Mouse (Mus musculus): ENCODE results near the gene Tex264.
A peak's percentile ranks its signal among the peaks of the same experiment; 100 is the strongest.
"Not testable (repeated sequence)": the region's sequence is repeated elsewhere in the genome, so short reads cannot be mapped to it uniquely, and the experiment has no call there.

Gene Tex264

DNA sequence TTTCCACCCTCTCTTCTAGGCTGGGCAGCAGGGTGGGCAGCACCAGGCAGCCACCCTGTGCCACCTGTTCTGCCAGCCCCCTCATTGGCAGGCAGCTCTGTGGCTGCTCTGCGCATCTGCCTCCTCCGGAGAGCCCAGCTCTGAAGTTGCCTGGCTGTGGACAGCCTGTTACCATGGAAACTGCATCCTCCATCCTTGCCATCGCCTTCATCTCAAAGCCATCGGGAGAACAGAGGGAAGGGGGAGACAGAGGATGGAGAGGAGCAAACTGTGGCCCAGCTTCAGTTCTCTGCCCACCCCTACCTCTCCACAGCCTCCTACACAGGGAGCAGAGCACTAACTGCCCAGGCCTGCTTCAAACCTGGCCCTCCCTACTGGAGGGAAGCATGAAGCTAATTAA is 21.3 kb downstream of the Tex264 start:
- DNase-seq (ENCODE audit: low read depth, low spot score): no peak

DNA sequence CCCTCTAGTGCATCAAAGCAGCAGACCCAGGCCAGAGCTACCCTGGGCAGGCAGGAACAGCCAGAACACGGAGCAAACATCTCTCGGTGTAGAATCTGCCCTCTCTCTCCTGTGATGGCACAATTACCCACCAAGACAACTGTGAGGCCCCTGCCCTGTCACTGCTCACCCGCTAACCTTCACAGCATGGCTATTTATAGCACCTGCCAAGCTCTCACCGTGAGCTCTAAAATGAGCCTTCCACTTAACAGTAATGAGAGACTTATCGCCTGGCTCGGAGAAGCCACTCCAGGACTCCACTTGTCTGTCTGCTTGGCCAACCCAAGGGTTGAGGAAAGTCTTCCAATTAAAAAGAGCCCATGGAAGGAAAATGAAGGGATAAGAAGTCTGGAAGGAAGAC is 22.5 kb downstream of the Tex264 start:
- no peak for DNase-seq (ENCODE audit: low read depth, low spot score)

DNA sequence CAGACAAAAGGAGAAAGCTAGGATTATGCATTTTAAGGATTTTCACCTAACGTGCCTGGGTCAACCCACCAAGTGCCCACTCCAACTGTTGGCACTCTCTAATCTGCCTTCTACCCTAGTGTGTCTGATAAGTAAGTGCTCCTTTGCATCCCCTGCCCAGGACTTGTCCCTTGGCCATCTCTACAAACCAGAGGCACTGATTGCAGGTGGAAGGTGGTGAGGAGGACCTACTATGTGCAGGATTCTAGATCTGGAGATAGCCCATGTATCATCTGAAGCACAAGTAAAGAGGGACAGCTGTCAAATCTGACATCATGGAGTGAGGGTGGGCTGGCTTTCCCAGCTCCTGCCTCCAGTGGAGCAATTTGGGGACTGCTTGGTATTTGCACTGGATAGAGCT is 25.8 kb downstream of the Tex264 start:
- no peak for DNase-seq (ENCODE audit: low read depth, low spot score)

DNA sequence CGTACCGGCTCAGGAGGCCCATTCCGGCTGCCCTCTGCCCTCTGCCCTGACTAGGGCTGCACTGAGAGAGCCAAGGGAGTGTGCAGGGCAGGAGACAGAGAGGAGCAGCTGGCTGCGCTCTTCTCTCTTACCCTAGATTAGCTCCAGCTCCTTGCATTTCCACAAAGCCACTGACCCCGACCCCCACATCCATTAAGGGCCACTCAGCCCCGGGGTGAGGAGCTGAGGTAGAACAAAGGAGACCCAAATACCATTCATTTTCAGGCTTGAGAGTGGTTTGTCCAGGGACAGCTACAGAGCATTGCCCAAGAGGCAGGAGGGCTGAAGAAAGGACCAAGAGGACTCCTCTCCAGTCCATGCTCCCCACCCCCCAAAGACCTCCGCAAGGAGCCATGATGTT is 26.3 kb downstream of the Tex264 start:
- DNase-seq (ENCODE audit: low read depth, low spot score): no peak

DNA sequence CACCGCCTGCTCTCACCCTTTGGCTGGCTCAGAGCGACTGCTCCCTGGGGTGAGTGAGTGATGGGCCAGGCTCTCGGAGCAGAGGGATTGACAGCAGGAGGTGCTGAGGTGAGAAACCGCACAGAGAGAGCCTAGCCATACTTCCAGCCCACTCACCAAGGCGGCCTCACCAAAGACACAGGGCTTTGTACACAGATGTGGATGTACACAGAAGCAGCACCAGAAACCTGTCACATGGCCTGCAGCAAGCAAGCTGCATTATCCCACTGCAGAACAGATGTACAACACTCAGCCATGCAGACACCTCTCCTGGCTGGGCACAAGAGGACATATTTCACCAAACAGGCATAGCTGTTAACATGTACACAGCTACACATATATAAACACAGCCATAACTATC is 28.1 kb downstream of the Tex264 start:
- no peak for DNase-seq (ENCODE audit: low read depth, low spot score)

DNA sequence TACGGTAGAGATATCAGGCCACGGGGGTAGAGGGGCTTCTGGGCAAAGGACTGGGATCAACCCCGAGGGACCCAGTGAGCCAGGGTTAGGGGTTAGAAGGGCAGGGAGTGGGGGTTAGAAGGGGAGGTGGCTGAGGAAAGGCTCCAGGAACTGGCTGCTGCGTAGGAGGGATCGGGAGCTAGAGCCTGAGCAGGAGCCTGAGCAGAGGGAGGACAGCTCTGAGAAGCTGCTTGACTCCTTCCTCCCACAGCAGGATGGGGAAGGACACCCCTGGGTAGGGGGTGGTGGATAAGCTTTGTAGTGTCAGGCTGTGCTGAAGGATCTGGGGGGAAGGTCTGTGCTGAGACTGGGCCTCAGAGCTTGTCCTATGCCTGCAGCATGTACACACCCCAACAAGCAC is 28.9 kb downstream of the Tex264 start:
- no peak for DNase-seq (ENCODE audit: low read depth, low spot score)

DNA sequence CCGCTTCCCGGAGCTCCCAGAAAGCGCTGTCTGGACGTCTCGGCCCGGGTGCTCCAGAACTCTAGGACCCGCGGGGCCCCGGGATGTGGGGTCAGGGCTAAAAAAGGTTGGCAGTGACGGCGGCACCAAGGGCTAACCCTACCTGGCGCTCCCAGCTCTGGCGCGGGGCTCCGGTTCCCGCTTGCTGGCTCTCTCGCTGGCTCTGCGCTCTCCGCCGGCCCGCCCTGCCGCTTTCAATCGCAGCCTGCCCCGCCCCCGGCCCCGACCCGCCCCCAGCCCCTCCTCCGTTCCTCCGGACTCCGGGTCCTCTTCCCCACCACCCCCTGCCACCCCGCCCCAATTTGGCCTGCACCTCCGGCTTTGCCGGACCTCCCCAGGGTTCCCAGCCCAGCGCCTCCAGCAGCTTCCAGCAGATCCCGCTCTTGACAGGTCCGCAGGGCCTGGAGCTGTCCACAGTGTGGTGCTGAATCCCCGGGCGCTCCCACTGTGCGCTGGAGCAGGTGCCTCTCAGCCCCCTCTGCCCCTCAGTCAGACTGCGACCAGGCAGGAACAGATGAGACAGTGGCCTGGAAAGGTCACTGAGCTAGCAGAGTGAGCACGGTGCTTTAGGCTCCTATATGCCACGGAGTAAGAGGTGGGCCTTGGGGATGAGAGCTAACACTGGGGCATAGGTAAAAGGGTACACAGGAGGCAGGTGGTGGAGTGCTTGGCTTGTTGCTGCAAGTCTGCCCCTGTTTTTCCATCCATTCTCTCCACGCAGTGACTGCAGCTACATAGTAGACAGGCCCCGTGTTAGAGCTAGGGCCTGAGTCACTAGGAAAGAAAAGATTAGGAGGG is 29.6 kb downstream of the Tex264 start, which contains the start of gene Grm2:
Gene Grm2, minus strand, starts transcription at position 199 of the 837 bp plus-strand sequence.
- peak; percentile 89 for DNase-seq (ENCODE audit: low read depth, low spot score)

DNA sequence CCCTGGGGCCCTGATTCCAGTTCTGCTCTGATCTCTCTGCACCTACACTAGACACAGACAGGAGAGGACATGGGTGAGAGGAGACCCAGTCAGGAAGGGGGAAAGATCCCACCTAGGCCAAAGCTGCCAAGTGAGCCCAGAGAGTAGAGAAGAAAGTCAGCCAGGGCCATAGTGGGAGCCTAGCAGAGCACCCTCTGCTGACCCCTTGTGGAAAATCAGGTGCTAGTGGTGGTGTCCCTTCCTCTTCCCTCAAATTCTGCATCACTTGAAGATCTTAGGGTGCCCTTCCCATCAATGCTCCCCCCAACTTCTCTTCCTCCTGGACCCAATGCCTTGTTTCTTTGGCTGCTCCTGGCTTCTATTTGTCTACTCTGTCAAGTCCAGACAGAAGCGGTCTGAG is 33.0 kb downstream of the Tex264 start:
- no peak for DNase-seq (ENCODE audit: low read depth, low spot score)

DNA sequence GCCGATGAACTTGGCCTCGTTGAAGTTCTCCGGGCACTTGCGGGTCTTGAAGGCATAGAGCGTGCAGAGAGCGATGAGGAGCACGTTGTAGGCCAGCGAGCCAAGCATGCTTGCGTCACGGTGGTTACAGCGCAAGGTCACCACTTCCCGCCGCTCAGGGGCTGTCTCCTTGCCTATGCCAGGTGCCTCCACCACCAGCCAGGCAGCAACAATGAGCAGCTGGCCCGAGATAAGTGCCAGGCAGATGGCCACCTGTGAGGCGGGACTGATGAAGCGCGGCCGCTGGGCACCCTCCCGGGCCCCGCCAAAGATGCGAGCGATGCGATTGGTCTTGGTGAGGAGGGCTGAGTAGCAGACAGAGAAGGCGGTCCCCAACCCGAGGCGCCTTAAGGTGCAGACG is 38.5 kb downstream of the Tex264 start:
- DNase-seq (ENCODE audit: low read depth, low spot score): no peak

DNA sequence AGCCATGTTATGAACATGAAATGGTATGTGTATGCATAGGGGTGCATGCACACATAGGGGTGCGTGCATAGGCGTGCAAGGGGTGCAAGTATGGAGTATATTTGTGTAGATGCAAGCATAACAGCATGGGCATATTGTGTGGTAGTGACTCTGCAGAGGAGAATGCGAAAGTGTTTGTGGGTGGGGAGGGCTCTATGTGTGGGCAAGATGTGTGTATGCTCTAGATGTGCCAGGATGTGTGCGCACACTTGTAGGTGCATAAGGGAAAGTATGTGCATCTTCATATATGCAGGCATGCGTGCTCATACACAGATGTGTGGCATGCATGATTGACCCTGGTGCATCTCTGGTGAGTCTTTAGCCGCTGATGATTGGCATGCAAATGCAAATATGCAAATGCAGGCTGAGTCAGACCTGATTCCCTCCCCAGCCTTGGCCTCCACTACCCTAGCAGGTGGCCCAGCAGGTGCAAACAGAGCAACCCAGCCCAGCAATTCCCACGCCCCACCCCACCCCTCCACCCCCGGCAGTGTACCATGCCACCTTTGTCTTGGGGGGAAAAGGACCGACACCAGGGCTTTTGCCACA is 39.9 kb downstream of the Tex264 start:
- peak; percentile 83 for DNase-seq (ENCODE audit: low read depth, low spot score)

DNA sequence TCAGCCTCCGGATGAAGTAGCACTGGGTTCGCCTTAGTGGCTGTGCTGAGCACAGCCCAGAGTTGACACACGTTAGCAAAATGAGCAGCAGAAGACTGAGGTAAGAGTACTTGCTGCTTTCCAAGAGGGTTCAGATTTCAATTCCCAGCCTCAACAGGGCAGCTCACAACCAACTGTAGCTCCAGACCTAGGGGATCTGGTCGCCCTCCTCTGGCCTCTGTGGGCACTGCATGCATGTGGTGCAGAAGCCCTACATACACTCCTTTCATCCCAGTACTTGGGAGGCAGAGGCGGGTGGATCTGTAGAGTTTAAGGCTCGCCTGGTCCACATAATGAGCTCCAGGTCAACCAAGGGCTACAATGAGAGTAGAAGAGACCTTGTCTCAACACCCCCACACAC is 41.9 kb downstream of the Tex264 start:
- peak; percentile 94 for DNase-seq (ENCODE audit: low read depth, low spot score)

DNA sequence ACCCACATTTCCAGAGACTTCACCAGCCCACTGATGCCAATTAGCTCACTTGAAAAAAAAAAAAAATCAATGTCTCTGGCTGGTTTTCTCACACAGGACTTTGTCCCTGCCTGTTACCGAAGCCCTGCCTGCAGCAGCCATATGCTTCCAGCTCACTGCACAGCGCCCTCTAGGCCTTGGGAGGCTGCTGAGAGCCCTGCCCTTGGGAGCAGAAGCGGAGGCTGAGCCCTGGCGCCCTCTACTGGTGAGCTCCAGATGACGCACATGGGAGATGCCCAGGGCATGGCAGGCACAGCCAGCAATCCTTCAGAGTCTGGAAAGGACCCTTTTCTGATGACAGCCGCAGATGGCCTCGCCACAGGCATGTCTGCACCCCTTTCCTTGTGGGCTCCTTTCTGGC is 42.6 kb downstream of the Tex264 start:
- DNase-seq (ENCODE audit: low read depth, low spot score): peak; percentile 95

DNA sequence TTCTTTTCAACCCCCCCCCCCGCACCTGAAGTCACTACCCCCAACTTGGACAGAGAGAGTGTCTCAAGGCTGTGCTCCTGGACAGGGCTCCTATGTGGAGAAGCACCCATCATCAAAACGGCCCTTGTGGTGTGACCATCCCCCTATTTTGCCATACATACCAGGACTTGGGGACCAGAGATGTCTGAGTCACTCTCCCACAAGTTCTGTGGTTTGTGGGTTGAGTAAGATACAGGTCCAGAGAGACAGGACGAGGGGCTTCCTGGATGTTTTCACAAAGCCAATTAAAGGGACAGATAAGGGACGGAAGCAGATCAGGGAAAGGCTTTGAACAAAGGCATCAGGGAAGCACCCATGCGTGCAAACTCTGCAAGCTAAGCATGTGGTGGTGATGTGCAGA is 44.4 kb downstream of the Tex264 start:
- DNase-seq (ENCODE audit: low read depth, low spot score): no peak

DNA sequence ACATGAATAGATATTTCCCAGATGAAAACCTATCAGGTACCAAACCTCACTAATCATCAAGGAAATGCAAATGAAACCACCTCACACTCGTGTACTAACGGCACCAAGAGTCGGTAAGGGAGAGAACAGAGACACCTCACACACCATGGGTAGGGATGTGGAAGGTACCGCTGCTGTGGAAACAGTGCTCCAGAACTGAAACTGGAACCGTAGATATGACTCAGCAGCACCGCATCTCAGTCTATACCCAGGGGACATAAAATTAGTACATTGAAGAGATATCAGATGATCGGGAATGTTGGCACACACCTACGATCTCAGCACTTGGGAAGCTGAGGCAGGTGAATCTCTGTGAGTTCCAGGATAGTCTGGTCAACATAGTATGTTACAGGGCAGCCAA is 47.6 kb downstream of the Tex264 start:
- no peak for DNase-seq (ENCODE audit: low read depth, low spot score)

DNA sequence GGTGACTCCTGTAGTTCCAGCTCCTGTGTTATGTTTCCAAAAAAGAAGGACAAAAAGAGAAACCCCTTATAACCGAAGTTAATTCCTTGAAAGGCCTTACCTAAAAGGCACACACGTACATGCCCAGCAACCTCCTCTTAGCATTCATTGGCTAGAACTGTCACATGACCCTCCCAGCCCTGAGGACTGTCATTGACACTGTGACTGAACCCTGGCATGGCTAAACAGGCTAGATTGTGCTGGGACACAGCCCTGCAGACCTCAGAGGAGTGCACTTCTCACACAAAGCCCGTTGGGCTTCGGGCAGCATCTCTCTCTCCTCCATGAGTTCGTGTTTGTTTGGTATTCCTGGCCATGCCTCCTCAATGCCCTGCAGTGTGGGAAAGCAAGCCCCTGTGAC is 53.5 kb downstream of the Tex264 start:
- no peak for DNase-seq (ENCODE audit: low read depth, low spot score)

DNA sequence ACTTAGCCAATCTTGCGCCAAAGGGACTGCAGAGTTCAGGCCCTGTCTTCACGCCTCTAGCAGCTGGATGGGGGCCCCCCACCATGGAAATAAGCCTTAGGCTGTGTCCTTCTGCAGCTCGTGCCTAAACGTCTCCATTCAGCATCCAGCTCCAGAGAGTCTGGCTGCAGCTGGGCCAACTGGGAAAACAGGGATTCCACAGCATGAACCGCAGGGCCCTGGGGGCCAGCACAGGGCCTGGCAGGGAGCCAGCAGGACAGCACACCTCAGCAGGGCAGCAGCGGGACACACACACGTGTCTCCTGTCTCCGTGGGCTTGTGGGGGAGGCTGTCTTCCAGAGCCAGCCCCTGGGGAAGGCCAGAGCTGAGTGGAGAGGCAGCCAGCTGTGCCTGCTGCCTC is 57.9 kb downstream of the Tex264 start:
- DNase-seq (ENCODE audit: low read depth, low spot score): not testable (repeated sequence)

DNA sequence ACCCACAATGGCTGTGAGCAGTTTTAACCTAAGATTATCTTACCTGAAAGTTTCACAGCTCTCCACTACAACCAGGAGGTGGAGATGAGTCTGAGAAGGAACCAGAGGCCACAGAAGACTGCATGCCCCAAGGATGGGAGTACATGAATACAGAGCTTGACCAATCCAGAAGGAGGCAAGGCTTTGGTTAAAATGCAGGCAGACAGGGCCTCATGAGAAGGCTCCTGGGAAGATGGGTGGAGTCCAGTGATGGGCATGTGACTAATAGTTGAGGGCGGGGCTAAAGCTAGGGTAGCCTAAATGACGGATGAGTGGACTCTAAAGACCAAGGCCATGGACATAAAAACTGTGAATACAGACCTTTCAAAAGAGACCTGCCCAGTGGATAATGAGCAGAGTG is 59.4 kb downstream of the Tex264 start, which contains the start of gene Iqcf6:
Gene Iqcf6, plus strand, starts transcription at position 301 of the 400 bp plus-strand sequence.
- DNase-seq (ENCODE audit: low read depth, low spot score): no peak

DNA sequence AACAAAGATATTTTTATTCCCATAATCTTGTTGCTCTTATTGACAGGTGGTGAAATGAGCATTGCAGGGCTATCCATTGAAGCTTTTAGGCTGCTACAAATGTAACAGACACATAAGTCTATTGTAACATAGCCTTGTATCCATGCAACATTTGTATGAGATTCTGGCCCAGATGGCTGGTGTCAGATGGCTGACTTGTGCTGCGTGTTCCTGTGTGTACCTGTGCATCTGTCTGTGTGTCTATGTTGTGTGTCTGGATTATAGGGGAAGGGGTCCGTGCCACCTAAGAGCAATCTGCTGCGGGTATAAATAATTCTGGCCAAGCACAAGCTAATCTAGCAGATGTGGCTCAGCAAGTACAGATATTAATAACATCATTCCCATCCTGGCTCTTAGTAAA is 68.2 kb downstream of the Tex264 start:
- DNase-seq (ENCODE audit: low read depth, low spot score): no peak

DNA sequence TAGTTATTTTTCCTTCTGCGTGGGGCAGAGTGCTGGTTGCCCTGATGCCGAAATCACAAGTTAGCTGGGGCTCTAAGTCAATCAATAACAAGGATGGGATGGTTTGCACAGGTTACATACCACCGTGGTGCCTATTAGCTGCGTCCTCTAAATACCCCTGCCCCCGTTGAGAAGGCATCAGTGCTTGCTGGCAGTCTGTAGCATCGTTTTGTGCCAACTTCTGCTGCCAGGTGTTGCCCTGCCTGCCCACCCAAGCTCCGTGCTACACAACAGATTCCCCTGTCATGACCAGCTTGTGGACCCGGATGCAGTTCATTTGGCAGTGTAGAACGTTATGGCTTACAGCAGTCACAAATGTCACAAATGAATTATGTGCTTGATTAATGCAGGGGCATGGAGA is 69.4 kb downstream of the Tex264 start:
- DNase-seq (ENCODE audit: low read depth, low spot score): no peak

DNA sequence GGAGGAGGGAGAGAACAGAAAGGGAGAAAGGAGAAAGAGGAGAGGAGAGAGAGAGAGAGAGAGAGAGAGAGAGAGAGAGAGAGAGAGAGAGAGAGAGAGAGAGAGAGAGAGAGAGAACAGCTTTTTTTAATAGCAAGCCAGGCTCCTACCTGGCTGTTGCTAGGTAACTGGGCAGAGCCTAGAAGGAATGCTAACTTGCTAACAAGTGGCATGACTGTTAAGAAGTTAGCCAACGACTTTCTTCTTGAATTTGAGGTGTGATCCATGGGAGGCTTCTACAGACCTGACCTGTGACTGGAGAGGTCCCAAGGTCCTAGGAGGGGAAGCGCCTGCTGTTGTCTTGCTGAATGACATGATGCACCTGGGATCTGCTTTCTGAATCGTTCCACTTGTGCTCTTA is 71.1 kb downstream of the Tex264 start:
- DNase-seq (ENCODE audit: low read depth, low spot score): peak; percentile 57

DNA sequence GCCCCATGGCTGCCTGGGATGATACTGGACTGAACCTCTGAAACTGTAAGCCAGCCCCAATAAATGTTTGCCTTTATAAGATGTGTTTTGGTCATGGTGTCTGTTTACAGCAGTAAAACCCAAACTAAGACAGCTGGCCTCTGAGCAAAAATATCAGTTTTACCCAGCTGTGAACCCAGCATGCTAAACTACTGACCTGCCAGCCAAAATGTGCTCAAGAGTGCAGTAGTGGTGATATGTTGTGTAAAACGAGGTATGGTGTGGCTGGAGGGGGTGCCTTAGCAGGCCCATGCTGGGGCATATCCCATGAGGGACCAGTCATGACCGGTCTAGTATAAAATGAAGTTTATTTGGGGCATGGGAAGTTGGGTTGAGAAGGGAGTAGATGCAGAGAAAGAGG is 71.8 kb downstream of the Tex264 start:
- DNase-seq (ENCODE audit: low read depth, low spot score): no peak

DNA sequence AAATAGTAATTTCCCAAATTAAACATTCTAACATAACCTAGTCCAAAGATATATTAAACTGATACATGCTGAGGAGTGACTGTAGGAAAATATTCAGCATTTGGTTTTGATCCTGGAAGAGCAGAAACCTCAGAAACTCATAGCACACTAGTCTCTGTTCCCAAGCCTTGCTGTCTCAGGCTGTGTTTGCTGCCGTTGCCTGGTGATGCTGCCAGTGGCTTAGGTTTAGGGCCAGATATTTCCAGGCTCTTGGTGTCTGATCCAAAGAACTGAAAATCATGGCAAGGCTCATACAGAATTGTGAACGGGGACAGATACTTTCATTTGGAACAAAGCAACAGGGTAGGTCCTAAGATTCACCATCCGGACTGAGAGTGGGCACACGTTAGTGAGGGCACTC is 75.0 kb downstream of the Tex264 start:
- no peak for DNase-seq (ENCODE audit: low read depth, low spot score)
